Comparison of ENCODE assay signal across 8 mouse cellular contexts in genomic region chr8:95633262-95634062, GRCm38 (mm10). TPM values are rescaled to one million over a fixed set of nuclear protein-coding genes. Genes with fewer than 3 reads are reported as not detected.
DNase-seq lines count a peak whose midpoint lies in the region; ATAC-seq lines count a peak whose summit lies in the region.

Gins3 (plus strand) TSS chr8:95633453.

- peak within 1 kb of the TSS; percentile 86 for H3K4me3 ChIP-seq in embryonic facial prominence, embryonic 14.5 days (ENCODE audit: low read depth, low read length)
- H3K4me3 ChIP-seq in kidney, embryonic 14.5 days (ENCODE audit: low read length) = peak within 1 kb of the TSS; percentile 78
- peak within 1 kb of the TSS; percentile 88 for H3K4me3 ChIP-seq in limb, embryonic 15.5 days

- H3K4me1 ChIP-seq in embryonic facial prominence, embryonic 14.5 days (ENCODE audit: control insufficient read depth, insufficient read depth, low read length) = peaks cover 8% of the 10 kb centered on the region
- H3K4me1 ChIP-seq in kidney, embryonic 14.5 days (ENCODE audit: control insufficient read depth, insufficient read depth, low read length) = no peaks in the 10 kb centered on the region; the same call in 1 of the 2 replicates
- H3K4me1 ChIP-seq in limb, embryonic 15.5 days = peaks cover 8% of the 10 kb centered on the region

- no peak within 1 kb of the TSS for H3K27ac ChIP-seq in embryonic facial prominence, embryonic 14.5 days (replicated peaks; ENCODE audit: low read depth, low read length)
- no peak within 1 kb of the TSS; the same call in 1 of the 2 replicates for H3K27ac ChIP-seq in kidney, embryonic 14.5 days (ENCODE audit: low read depth, low read length)
- 0 out of 2 replicates have a peak within 1 kb of the TSS, but pooled peaks have one; percentile 17 for H3K27ac ChIP-seq in limb, embryonic 15.5 days

- H3K9ac ChIP-seq in embryonic facial prominence, embryonic 14.5 days (ENCODE audit: low read depth, low read length) = peak within 1 kb of the TSS; percentile 81
- H3K9ac ChIP-seq in kidney, embryonic 14.5 days (ENCODE audit: low read depth, low read length) = peak within 1 kb of the TSS; percentile 70
- peak within 1 kb of the TSS; percentile 62 for H3K9ac ChIP-seq in limb, embryonic 15.5 days

- ATAC-seq in embryonic facial prominence, embryonic 14.5 days (ENCODE audit: low read depth) = peak; percentile 96
- peak; percentile 95 for ATAC-seq in kidney, embryonic 14.5 days (ENCODE audit: low FRiP score, low TSS enrichment)
- ATAC-seq in limb, embryonic 15.5 days (ENCODE audit: insufficient number of reproducible peaks, low FRiP score, low TSS enrichment, low read depth) = peak; percentile 88

- peak; percentile 98 for DNase-seq in 3T3-L1 (ENCODE audit: low read depth, low spot score)
- DNase-seq in adrenal gland, postnatal 4 days (ENCODE audit: low spot score in 2 of 2) = peak; percentile 75 to 89
- peak; percentile 97 for DNase-seq in embryonic facial prominence, embryonic 14.5 days (ENCODE audit: low spot score)
- peak; percentile 84 to 93 for DNase-seq in heart, adult 9 months (ENCODE audit: low spot score in 2 of 2)
- DNase-seq in monocyte, adult 2 months (ENCODE audit: low read depth in 1 of 2, low spot score in 2 of 2) = peak; percentile 83 to 84
- DNase-seq in spleen, postnatal 36 days (ENCODE audit: low spot score in 2 of 2) = peak; percentile 89 to 93

- H3K36me3 ChIP-seq in embryonic facial prominence, embryonic 14.5 days (ENCODE audit: control insufficient read depth, insufficient read depth, low read length) = no peaks in the 10 kb centered on the region
- H3K36me3 ChIP-seq in kidney, embryonic 14.5 days (ENCODE audit: control insufficient read depth, insufficient read depth, low read length) = peaks cover under 1% of the 10 kb centered on the region; the same call in 1 of the 2 replicates
- peaks cover 5% of the 10 kb centered on the region; the same call in 1 of the 2 replicates for H3K36me3 ChIP-seq in limb, embryonic 15.5 days

- H3K27me3 ChIP-seq in embryonic facial prominence, embryonic 14.5 days (replicated peaks; ENCODE audit: control insufficient read depth, insufficient read depth, low read length) = no peaks in the 10 kb centered on the region
- H3K27me3 ChIP-seq in kidney, embryonic 14.5 days (ENCODE audit: control insufficient read depth, insufficient read depth, low read length) = no peaks in the 10 kb centered on the region
- peaks cover 2% of the 10 kb centered on the region; the same call in 1 of the 2 replicates for H3K27me3 ChIP-seq in limb, embryonic 15.5 days

- H3K4me2 ChIP-seq in embryonic facial prominence, embryonic 14.5 days (ENCODE audit: low read depth, low read length) = peak within 1 kb of the TSS; percentile 72
- H3K4me2 ChIP-seq in kidney, embryonic 14.5 days (replicated peaks; ENCODE audit: low read depth, low read length) = peak within 1 kb of the TSS; percentile 63
- peak within 1 kb of the TSS; percentile 80 for H3K4me2 ChIP-seq in limb, embryonic 15.5 days

- WGBS in embryonic facial prominence, embryonic 14.5 days = under 1% methylated on average over 44 of the region's 52 CpGs
- WGBS in kidney, embryonic 14.5 days = under 1% methylated on average over 52 of the region's 52 CpGs
- under 1% methylated on average over 51 of the region's 52 CpGs for WGBS in limb, embryonic 15.5 days

- H3K9me3 ChIP-seq in embryonic facial prominence, embryonic 14.5 days (ENCODE audit: control insufficient read depth, low read length) = no peaks in the 10 kb centered on the region; the same call in 1 of the 2 replicates
- no peaks in the 10 kb centered on the region for H3K9me3 ChIP-seq in kidney, embryonic 14.5 days (ENCODE audit: control insufficient read depth, low read length)
- no peaks in the 10 kb centered on the region for H3K9me3 ChIP-seq in limb, embryonic 15.5 days

RNA-seq across cellular contexts. Expression of gene Gins3, which starts in this region (rescaled TPM):
- total RNA-seq in adrenal gland, postnatal 4 days (2021) = 1 to 10 TPM; 5.7 to 6.2 TPM
- 14.3 and 16.4 TPM in 2 replicates for polyA plus RNA-seq in embryonic facial prominence, embryonic 14.5 days (2014; fragmentation: Nextera tagmentation; extraction: Ambion mirVana)
- polyA plus RNA-seq in kidney, embryonic 14.5 days (2014; fragmentation: Nextera tagmentation; extraction: Ambion mirVana) = 17.3 and 27.0 TPM in 2 replicates
- polyA plus RNA-seq in limb, embryonic 15.5 days (2015; fragmentation: Nextera tagmentation; extraction: Ambion mirVana) = 17.7 and 18.5 TPM in 2 replicates
